Mouse (Mus musculus) left cerebral cortex, postnatal 10 days (tissue): ENCODE data around the gene Triobp. TPM values are rescaled to one million over a fixed set of nuclear protein-coding genes. Genes with fewer than 3 reads are reported as not detected.

Experiments
- DNase-seq, 2 experiments: peaks; one replicate each; pipeline ENCODE4 v3.0.0; 2021 to 2022; ENCODE audit warnings: low spot score in 2 of 2, mixed read lengths in 1 of 2; ENCODE audit errors: extremely low spot score in 1 of 2
- intact Hi-C: fragments of 180-260 bp; cut with DNase I; formaldehyde crosslinking; loops from one replicate; pipeline ENCODE4 v1.15.1; 2025
- microRNA-seq: library from miRNA; unstranded; fragments of <30 nt; microRNA quantifications from one replicate; pipeline ENCODE4 v1.2.0, GENCODE M21; 2022
- total RNA-seq, 2 experiments: library from RNA; stranded (reverse); gene quantifications; 2 replicates each; pipeline ENCODE4 v1.2.3; 2021

Gene Triobp
- total RNA-seq, 2 experiments from 2014 or later: 31.7 to 37.6 TPM

GRCm38 (mm10) chr15:79042721-79043491 lies 95.4 kb downstream of the Triobp start:
- peak in 1 of 2 experiments; percentile 65 for DNase-seq
- intact Hi-C loops: no loop called here

GRCm38 (mm10) chr15:79044837-79045236 lies 97.3 kb downstream of the Triobp start:
- intact Hi-C loops: no loop called here
- DNase-seq: no peak

GRCm38 (mm10) chr15:79048186-79048585 lies 100.7 kb downstream of the Triobp start:
- no peak for DNase-seq
- intact Hi-C loops: no loop called here

- intact Hi-C loops: no loop called here
- no peak for DNase-seq
Observed at GRCm38 (mm10) chr15:79050160-79050845, 102.8 kb downstream of the Triobp start.

GRCm38 (mm10) chr15:79050964-79051363 lies 103.4 kb downstream of the Triobp start:
- DNase-seq: no peak
- intact Hi-C loops: no loop called here

GRCm38 (mm10) chr15:79051461-79052360 lies 104.2 kb downstream of the Triobp start:
- DNase-seq: no peak
- intact Hi-C loops: no loop called here

GRCm38 (mm10) chr15:79052366-79052765 lies 104.8 kb downstream of the Triobp start:
- intact Hi-C loops: no loop called here
- no peak for DNase-seq

Small RNA genes lying within 50 kb of the gene (microRNA-seq; reads per million reads assigned to microRNA genes)
- gene Mir6956: 2.6 reads per million

Other genes with a start within 250 kb of the Triobp start
- gene Elfn2, start 229.0 kb upstream of the Triobp start, total RNA-seq: 100 to 1,000 TPM in 1 of 2 experiments, 10 to 100 TPM in 1; 92.2 to 116 TPM
- 1 to 10 TPM; 6.7 to 7.6 TPM for gene Mfng, start 174.2 kb upstream of the Triobp start, total RNA-seq
- 1 to 10 TPM; 4.3 to 5.1 TPM for gene Card10, start 144.7 kb upstream of the Triobp start, total RNA-seq
- gene Cdc42ep1, start 105.1 kb upstream of the Triobp start, total RNA-seq: 1 to 10 TPM; 6.2 to 8.4 TPM
- gene Lgals2, start 92.2 kb upstream of the Triobp start, total RNA-seq: not detected
- gene Gga1, start 70.5 kb upstream of the Triobp start, total RNA-seq: 10 to 100 TPM; 54.7 to 57.6 TPM
- not detected for gene Gm49510, start 48.1 kb upstream of the Triobp start, total RNA-seq
- gene Sh3bp1, start 48.0 kb upstream of the Triobp start, total RNA-seq: 1 to 10 TPM; 8.7 to 9.4 TPM
- 100 to 1,000 TPM; 146 to 158 TPM for gene Pdxp, start 33.8 kb upstream of the Triobp start, total RNA-seq
- 10 to 100 TPM; 24.1 to 25.3 TPM for gene Lgals1, start 21.0 kb upstream of the Triobp start, total RNA-seq
- 10 to 100 TPM; 40.9 to 41.4 TPM for gene Nol12, start 12.8 kb upstream of the Triobp start, total RNA-seq
- 10 to 100 TPM; 73.4 to 81.3 TPM for gene H1f0, start 80.7 kb downstream of the Triobp start, total RNA-seq
- gene Galr3, start 94.2 kb downstream of the Triobp start, total RNA-seq: under 1 TPM; 0.36 to 0.45 TPM
- gene Ankrd54, start 115.2 kb downstream of the Triobp start, total RNA-seq: 10 to 100 TPM; 17.9 to 20.1 TPM
- 100 to 1,000 TPM in 1 of 2 experiments, 10 to 100 TPM in 1; 95.5 to 100 TPM for gene Eif3l, start 127.5 kb downstream of the Triobp start, total RNA-seq
- 10 to 100 TPM; 31.4 to 34.0 TPM for gene Micall1, start 161.2 kb downstream of the Triobp start, total RNA-seq
- 100 to 1,000 TPM; 123 to 124 TPM for gene Polr2f, start 193.3 kb downstream of the Triobp start, total RNA-seq
- gene 1700088E04Rik, start 193.5 kb downstream of the Triobp start, total RNA-seq: 10 to 100 TPM; 12.2 to 16.5 TPM
- gene Sox10, start 217.5 kb downstream of the Triobp start, total RNA-seq: 10 to 100 TPM; 22.5 to 27.0 TPM